Mouse (Mus musculus) CD8-positive naive resting alpha-beta T cell, adult 2 months (primary cell): ENCODE data around the gene Nfyc.

ENCODE experiments used
- DNase-seq, 2 experiments: peaks; one replicate each; pipeline ENCODE4 v3.0.0; 2022; ENCODE audit warnings: low read depth in 2 of 2, low spot score in 2 of 2

The Nfyc gene

GRCm38 (mm10) chr4:120831472-120831871 lies at the start of gene Nfyc:
Gene Nfyc, minus strand, starts transcription at chr4:120831572.
- no peak for DNase-seq

GRCm38 (mm10) chr4:120880731-120881432 lies 49.5 kb upstream of the Nfyc start:
- DNase-seq, result no peak

- DNase-seq, result no peak
Observed at GRCm38 (mm10) chr4:120879386-120879785, 48.0 kb upstream of the Nfyc start.

- no peak for DNase-seq
Observed at GRCm38 (mm10) chr4:120878728-120879127, 47.4 kb upstream of the Nfyc start.

GRCm38 (mm10) chr4:120875961-120876360 lies 44.6 kb upstream of the Nfyc start:
- DNase-seq, result no peak

GRCm38 (mm10) chr4:120870262-120870748 lies 38.9 kb upstream of the Nfyc start:
- no peak for DNase-seq

- no peak for DNase-seq
Observed at GRCm38 (mm10) chr4:120868988-120869387, 37.6 kb upstream of the Nfyc start.

- no peak for DNase-seq
Observed at GRCm38 (mm10) chr4:120868246-120868645, 36.9 kb upstream of the Nfyc start.

GRCm38 (mm10) chr4:120866211-120866610 lies 34.8 kb upstream of the Nfyc start:
- no peak for DNase-seq

- no peak for DNase-seq
Observed at GRCm38 (mm10) chr4:120859865-120860264, 28.5 kb upstream of the Nfyc start.

- no peak for DNase-seq
Observed at GRCm38 (mm10) chr4:120856376-120856775, 25.0 kb upstream of the Nfyc start.

GRCm38 (mm10) chr4:120855360-120856060 lies 24.1 kb upstream of the Nfyc start:
- no peak for DNase-seq

GRCm38 (mm10) chr4:120854588-120855319 lies 23.4 kb upstream of the Nfyc start, which contains the start of gene Rims3:
Gene Rims3, plus strand, starts transcription at chr4:120854816.
- peak; percentile 45 to 63 for DNase-seq

GRCm38 (mm10) chr4:120850946-120851345 lies 19.6 kb upstream of the Nfyc start:
- peak; percentile 67 to 74 for DNase-seq

GRCm38 (mm10) chr4:120849451-120849850 lies 18.1 kb upstream of the Nfyc start:
- DNase-seq, result no peak

GRCm38 (mm10) chr4:120848909-120849308 lies 17.5 kb upstream of the Nfyc start:
- DNase-seq, result no peak

- no peak for DNase-seq
Observed at GRCm38 (mm10) chr4:120845098-120845497, 13.7 kb upstream of the Nfyc start.

GRCm38 (mm10) chr4:120844423-120845082 lies 13.2 kb upstream of the Nfyc start:
- no peak for DNase-seq

GRCm38 (mm10) chr4:120841342-120841741 lies 10.0 kb upstream of the Nfyc start:
- DNase-seq, result no peak

GRCm38 (mm10) chr4:120830767-120831166 lies 605 bp downstream of the Nfyc start:
- DNase-seq, result no peak

- no peak for DNase-seq
Observed at GRCm38 (mm10) chr4:120826418-120826817, 5.0 kb downstream of the Nfyc start.
